Mouse (Mus musculus): ENCODE data around the gene Pde4dip.

Pde4dip gene

DNA sequence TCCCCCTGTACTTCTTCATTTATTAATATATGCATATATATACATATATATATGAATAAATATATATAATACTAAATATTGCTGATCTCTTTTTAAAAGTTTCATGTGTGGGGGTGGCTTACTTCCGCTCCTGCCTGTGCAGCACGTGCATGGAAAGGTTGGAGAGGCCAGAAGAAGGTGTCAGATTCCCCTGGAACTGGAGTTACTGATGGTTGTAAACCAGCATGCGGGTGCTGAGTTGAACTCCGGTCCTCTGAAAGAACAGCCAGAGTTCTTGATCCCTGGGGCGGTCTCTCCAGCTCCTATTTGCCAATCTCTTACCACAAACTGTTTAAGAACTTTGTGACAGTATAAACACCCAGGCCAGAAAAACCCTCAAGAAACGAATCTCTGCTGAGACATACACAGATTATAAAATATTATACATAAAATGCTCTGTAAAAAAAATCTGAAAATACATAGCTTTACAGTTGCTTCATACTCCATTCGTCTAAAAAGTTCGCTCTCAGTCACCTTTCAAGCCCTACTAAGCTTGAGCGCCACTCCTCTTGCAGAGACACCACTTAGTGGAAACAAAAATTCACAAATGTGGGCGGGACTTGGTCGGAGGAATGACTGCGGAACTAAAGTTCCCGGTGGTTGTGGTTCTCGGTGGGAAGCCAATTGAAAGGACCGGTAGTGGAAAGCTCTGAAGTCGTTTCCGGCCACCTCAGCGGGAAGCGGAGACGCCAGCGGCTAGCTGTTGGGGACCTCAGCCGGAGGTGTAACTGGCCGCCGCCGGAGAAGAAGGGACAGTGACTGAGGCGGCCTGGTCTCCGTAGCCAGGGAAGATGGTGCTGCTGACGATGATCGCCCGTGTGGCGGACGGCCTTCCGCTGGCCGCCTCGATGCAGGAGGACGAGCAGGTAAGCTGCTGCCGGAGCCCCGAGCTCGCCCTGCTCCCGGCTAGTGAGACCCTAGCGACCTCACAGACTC lies 12.3 kb upstream of the Pde4dip start, which contains the start of gene Sec22b:
TSS of gene Sec22b (plus strand) at position 675 of the 975 bp plus-strand sequence.
- DNase-seq (ENCODE audit: low spot score): peak; percentile 87

DNA sequence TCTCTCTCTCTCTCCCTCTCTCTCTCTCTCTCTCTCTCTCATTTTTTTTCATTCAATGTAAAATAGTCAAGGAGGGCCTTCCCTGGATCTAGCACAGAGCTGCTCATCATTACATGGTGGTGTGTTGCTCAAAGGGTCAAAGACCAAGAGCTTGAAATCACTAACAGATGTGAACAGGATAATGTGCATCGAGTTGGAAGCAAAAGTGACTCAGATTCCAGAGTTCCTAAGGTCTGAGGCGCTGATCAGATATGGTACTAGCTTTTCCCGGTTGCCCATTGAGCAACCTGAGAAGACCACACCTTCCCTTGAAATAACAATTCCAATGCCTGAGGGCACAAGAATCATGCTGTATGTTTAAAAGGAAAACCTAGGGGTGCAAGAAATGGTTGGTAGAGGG lies 9.9 kb upstream of the Pde4dip start:
- no peak for DNase-seq (ENCODE audit: low spot score)

DNA sequence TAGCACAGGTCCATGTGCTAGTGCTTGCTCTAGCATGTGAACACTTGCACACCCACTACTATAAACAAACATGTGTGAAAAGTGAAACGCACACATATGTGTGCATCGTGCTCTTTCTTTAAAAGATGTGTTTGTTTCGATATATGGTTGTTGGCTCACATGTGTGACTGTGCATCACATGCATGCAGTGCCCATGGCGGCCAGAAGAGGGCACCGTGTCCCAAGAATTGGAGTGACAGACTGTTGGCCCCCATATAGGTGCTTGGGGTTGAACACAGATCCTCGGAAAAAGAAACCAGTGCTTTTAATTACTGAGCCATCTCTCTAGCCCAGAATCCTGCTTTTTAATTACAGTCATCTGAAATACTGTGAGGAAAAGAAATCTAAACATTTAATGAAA lies 6.2 kb upstream of the Pde4dip start:
- DNase-seq (ENCODE audit: low spot score): no peak

DNA sequence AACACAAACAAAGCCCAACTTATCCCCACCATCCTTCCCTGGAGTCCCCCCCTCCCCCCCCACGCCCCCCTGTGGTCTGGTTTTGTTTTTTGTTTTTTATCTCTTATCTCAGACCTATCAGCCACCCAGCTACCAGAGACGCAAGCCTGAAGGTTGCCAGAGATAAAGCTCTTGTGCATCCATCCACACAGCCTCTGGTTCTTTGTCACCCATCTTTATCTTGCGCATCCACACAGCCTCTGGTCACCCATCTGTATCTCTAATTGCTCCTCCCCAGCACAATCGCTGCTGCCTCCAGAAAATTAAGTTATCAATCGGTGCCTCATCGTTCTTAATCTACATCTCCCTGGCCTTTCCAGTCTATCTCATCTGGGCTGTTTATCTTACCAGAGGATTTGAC lies 1.7 kb upstream of the Pde4dip start:
- no peak for DNase-seq (ENCODE audit: low spot score)

DNA sequence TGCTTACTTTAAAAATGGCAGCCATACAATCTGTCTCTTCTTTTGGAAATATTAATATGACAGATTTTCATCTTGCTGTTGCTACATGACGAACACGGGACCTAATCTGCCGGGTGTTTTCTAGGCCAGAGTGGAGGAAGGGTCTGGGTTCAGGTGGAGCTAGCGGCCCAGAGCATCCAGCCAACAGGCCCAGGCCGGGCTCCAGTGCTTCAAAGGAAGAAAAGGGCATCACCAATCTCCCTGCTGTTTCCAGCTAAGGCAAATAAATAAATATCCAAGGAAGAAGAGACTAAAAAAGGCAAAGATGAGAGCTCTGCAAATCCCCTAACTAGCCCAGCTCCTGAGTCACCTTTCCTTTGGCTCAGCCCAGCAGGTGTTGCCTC lies 731 bp downstream of the Pde4dip start:
- no peak for DNase-seq (ENCODE audit: low spot score)

DNA sequence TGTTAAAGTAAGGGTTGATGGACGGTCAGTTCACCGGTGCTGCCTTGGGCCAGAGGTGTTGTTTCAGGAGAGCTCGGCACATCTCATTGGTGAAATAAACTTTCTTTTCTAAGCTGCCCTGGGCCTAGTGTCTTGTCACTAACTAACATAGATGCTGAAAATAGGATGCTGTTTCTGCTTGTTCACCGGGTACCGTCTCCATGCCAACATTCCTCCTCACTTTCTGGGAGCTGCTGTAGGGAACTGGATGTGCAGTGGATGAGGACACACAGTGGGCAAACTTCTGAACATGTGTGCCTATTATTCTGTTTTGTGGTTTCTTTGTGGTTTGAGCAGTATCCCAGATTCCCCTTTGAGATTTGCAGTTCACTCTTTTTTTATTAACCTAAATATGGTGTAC lies 6.9 kb downstream of the Pde4dip start:
- no peak for DNase-seq (ENCODE audit: low spot score)

DNA sequence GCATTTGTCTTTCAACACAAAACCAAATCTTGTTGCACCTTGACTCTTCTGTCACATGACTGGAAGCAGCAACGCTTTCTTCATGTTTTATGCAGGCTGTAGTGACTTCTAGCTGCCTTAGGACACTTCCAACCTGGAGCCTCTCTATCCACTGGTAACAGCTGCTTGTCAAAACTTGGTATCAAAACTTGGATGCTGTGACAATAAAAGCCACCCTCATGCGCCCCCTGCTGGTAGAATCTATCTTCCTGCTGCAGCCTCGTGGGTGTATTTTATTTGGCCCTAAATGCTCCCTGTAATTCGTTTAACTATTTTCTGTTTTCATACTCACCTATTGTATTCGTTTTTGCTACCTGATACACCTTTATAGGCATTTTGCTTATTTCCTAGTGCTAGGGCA lies 9.3 kb downstream of the Pde4dip start:
- DNase-seq (ENCODE audit: low spot score): peak; percentile 66

DNA sequence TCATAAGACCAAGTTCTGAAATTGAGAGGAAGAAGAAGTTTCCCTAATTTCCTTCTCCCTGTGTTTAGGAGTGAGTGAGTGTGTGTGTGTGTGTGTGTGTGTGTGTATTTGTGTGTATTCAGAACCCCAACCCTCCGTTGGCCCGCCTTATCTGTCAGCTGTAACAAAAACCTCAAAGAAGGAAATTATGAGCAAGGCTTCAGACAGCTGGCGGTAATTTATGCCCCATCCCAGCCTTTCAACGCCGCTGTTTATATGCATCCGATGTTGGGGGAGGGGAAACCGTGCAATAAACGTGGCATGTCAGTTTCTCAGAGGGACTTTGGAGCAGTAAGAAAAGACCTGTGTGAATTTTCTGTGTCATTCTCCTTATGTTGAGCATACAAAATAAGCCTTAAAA lies 12.2 kb downstream of the Pde4dip start:
- DNase-seq (ENCODE audit: low spot score): no peak

DNA sequence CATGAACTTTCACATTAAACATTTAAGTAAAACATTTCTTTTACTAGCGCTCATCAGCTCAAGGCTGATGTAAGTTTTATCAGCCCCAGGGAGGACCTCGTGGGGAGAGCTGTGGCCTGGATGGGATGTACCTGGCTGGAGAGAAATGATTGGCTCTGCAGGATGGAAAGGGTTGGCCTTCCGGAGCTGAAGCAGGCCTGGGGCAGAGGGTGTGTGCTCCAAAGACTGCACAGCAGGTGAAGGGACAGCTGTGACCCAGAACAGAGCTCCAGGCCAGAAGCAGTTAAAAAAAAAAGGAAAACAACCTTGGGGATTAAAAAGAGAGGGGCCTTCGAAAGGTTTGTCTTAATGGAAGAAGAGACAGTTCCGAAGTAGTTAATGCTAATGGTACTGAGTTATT lies 13.7 kb downstream of the Pde4dip start:
- no peak for DNase-seq (ENCODE audit: low spot score)

DNA sequence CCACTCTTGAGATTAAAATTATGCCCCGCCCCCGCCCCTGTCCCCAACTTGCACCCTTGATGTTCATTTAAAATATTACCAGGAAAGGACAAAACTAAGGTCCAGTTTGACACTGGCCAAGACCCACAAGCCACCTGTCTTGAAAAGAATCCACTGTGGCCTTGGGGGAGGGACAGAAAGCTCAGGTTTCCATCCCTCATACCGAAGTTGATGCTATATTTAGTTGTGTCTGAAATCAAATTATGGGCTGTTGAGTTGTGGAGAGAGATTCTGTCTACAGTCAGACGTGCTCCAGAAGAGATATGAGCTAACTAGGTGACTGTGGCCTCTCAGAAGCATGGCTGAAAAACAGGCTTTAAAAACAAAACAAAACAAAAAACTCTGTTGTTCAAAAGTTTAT lies 18.8 kb downstream of the Pde4dip start:
- no peak for DNase-seq (ENCODE audit: low spot score)

DNA sequence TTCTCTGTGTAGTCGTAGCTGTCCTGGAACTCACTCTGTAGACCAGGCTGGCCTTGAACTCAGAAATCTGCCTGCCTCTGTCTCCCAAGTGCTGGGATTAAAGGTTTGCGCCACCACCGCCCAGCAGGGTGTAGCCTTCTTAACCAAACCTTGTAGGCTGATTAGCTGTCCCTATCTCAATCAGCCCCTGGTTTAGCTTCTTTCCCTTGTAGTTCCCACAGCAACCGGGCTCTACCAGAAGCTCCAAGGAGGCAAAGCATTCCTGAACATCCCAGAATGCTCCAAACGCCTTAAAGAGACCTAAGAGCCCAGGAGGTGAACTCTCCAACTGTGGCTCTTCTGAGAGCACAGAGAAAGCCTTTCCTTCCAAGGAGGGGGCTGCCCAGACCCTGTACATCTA lies 19.8 kb downstream of the Pde4dip start:
- DNase-seq (ENCODE audit: low spot score): no peak

DNA sequence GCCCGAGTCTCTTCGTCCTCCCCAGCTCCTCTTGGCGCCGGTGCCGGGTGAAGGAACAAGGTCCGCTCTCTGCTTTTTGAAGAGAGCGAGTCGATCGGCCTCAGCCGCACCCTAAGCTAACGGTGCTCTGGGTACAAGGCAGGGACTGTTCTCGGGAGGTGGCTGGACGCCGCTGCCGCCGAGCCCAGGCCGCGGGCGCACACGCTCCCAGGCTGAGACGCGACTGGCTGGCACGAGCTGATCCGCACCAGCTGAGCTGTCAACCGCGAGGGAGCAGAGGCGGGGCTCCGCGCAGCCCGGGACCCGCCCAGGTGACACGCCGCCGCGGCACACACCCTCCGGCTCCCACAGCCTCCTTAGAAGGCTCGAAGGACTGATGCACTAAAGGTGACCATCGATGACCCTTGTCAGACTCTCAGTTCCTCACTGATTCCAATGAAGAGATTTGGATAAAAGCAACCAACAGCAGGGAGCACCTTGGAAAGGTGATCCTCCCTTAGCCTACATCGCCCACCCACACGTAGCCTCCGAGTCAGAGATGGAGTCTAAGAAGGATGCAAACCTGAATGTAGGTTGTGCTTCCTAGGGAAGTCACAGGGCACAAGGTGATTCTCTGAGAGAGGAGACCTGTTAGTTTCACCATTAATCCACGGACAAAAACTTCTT lies 20.4 kb downstream of the Pde4dip start:
- peak; percentile 51 for DNase-seq (ENCODE audit: low spot score)

DNA sequence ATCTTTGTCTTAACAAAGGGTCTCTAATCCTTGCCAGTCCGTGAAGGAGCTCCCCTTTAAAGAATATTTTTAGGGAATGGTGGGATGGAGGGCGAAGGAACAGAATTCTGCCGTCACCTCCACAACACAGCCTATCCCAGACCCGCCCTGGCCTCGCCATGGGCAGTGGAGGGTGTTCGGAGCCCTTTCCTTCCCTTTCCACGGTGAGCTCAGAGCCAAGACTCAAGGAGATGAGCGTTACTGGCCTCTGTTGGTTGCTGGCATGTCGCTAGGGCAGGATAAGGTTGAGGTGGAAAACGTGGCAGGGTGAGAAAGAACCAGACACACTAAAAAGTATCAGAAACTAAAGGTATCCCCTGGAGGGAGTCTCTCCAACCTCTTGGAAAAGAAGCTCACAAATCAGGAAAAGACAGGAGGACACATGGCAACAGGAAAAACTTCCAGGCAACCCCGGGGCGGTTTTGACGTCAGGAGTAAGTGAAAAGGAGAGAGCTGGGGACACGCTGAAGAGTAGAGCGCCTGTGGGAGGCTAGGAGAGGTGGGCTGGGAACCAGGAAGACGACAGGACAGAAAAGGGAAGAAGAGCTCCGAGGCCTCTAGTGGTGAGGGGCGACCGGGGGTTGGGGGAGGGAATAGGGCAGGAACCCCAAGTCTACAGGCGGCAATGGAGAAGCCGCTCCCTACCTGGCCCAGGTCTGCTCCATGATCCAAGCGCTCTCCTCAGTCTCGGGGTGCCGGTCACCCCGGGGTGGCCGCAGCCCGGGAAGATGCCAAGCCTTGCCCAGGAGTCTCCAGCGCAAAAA lies 21.1 kb downstream of the Pde4dip start:
- no peak for DNase-seq (ENCODE audit: low spot score)

DNA sequence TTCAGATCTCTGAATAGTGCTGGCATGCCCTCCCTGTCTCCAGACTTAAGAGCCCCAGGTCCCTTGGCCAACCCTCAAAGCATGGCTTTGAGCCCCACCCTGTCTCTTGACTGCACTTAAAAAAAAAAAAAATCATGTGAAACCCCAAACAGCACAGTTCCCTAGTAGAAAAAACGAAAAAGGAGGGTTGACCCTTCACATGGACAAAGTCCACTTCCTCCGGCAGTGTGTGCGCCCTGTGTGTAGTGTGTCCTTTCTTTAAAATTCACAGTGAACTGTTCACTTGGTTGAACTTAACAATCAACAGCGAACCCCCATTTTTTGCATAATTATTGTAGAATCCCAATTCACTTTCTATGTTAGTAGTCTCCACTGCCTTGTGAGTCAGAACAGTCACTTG lies 21.8 kb downstream of the Pde4dip start:
- no peak for DNase-seq (ENCODE audit: low spot score)

DNA sequence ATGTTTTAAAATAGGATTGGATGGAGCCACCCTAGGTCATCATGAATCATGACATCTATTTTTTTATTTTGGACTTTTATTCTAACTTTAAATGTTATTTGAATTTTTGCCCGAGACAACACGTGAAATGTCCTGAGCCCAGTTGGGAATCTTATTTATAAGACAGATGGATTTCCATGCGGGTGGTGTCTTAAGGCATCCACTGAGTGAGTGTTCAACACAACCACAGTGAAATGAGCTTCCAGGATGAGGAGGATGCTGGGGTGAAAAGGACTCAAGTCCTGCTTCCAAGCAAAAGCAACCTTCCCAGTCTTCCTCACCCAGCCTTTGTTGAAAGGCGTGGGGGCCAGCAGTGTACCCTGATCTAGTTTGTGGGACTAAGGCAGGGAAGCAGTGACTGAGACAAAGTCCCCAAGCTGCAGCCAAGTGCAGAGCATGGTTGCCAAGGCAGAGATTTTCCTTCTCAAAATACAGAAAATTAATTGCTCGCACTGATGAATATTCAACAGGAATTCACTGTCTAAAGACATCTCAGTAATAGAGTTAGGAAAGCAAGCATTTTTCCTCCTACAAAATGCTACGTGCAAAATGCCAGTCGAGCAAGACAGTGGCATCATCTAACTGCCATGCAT lies 27.6 kb downstream of the Pde4dip start:
- no peak for DNase-seq (ENCODE audit: low spot score)

DNA sequence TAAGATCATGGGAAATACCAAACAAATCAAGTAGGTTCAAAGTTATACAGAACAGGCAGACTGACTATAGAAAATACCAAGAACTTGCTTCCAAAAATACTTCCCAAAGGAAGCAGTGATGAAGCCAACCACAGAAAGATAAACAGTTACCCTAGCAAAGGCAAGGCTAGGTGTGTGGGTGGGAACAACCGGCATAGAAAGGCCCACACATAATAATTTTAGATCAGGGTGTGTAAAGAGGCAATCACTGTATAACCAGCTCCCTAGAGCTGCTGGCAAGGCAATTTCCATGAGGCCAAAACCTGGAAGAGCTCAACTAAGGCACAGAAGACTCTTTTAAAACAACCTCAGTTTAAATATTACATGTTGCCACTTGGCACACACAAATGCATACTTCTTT lies 29.1 kb downstream of the Pde4dip start:
- DNase-seq (ENCODE audit: low spot score): no peak

DNA sequence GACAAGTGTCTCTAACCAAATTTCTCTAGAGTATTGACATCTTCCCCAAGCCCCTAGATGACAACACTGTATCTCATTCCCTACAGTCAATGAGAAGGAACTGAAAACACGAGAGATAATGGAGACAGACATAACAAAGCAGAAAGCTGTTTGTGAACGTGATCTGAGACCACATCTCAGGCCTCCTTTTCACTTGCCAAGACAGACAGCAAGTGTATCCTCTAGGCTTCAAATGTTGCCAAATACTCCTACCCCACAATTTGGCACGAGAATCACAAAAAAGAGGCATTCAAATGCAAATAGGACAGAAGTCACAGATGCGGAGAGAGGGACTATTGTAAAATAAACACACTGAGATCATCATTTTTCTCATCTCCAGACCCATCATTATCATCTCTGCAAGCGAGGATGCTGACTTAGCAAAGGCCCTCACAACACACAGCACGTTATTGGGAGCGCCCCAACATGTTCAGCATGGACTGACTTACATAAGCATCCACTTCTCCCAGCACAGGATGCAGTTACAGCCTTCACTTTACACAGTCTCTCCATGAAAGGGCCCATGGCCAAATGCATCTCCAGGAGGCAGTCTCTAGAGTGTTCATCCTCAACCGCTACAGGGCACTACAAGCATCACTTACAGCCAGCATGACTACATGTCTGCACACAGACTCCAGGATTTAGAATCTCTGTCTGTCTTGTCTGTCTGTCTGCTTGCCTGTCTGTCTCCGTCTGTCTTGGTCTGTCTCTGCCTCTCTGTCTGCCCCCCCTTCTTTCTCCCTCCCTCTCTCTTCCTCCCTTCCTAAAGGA lies 33.7 kb downstream of the Pde4dip start:
- DNase-seq (ENCODE audit: low spot score): no peak

DNA sequence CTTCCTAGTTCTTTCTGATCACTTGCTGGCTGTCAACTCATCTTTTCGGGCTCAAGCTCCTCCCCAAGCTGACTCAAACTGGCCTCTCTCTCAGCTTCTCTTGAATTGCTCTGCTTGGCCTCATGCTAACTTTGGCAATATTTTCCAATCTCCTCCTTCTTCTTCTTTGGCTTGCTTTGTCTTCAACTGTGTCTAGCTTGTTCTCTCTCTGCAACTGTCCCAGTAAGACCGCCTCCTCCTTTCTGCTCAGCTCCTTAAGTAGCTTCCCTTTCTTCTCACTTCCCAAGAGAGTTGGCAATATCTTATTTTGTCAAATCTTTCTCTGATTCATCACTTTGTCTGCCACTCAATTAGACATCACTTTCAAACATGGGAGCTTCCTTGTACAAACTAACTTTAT lies 36.7 kb downstream of the Pde4dip start:
- no peak for DNase-seq (ENCODE audit: low spot score)

DNA sequence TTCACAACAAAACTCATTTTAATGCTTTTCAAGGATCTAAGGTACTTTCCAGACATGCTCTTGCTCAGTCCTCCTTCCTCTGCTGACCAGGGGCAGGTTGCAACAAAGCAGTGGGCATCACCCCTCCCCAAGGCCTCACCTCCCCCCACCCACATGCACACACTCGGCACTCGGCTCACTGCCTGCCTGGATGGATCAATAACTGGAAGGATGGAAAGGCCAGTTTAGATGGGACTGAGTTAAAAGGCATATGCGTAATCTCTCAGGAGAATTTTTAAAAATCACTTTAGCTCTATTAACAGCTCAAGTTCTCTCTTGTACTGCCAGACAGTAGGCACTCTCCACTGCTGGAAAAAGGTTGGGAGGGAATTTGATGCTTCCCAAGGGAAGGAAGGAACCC lies 40.9 kb downstream of the Pde4dip start:
- no peak for DNase-seq (ENCODE audit: low spot score)

DNA sequence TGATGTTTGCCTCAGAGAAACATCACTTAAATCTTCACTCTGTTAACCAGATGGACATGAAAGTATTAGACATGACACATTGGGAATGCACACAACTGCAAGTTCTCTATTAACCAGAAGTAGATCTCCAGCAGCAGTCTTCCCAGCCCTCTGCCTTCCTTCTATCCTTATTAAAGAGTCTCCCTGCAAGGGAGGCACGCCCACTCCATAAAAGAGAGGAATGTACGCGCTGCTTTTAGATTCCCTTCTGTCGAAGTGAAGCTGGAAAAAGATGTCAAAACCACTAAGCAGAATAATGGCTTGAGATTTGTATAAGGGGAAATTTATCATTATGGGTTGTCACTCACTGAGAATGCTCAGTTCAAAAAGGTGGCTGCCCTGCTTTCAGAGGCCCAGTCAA lies 42.1 kb downstream of the Pde4dip start:
- DNase-seq (ENCODE audit: low spot score): no peak

DNA sequence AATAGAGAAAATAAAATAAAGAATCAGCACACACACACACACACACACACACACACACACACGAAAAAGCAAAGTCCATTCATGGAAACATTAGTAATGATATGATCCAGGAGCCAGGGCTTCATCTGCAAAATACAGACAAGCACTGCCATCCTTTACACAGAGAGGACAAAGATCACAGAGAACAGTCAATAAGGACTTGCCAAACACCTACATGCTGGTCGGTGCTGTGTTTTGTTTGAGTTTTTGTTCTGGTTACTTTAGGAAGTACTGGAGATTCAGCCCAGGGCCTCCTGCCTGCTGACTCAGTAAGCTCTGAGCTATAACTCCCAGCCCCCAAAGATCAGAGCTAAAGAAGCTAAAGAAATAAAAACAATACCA lies 43.7 kb downstream of the Pde4dip start:
- no peak for DNase-seq (ENCODE audit: low spot score)
